Mouse (Mus musculus) testis, adult 2 months (tissue): Measurements from ENCODE around the gene Rtkn.

ENCODE experiments used
- CTCF ChIP-seq: fragments of 200-500 bp; IDR thresholded peaks from 2 replicates; pipeline ENCODE4 v1.5.1; 2012; ENCODE audit warnings: low read depth, mild to moderate bottlenecking, inconsistent platforms, low read length, moderate library complexity; ENCODE audit not compliant: control insufficient read depth, insufficient read depth, insufficient replicate concordance
- POLR2A ChIP-seq: fragments of 200-500 bp; IDR thresholded peaks from 2 replicates; pipeline ENCODE4 v1.6.1; 2012; ENCODE audit warnings: low read depth, mild to moderate bottlenecking, inconsistent platforms, low read length, moderate library complexity; ENCODE audit not compliant: control insufficient read depth

- no peak for TF ChIP-seq POLR2A
- no peak for TF ChIP-seq CTCF
Observed at GRCm38 (mm10) chr6:83155552-83156238, 20.4 kb downstream of the Rtkn start.
